Mouse (Mus musculus): ENCODE results near the gene Arhgdia.

- peak; percentile 81 for TF ChIP-seq CTCF (IDR thresholded peaks at IDR 0.05; ENCODE audit: low read depth)
- no peak for TF ChIP-seq EP300 (optimal IDR thresholded peaks at IDR 0.05)
Observed at GRCm38 (mm10) chr11:120623961-120624679, 42.7 kb upstream of the Arhgdia start.
